Mouse (Mus musculus) brain, adult 10 weeks (tissue): ENCODE data around the gene Limd2. TPM values are rescaled to one million over a fixed set of nuclear protein-coding genes. Genes with fewer than 3 reads are reported as not detected.

ENCODE experiments used
- polyA plus RNA-seq: library from polyadenylated mRNA; stranded (reverse); fragments of 350-450 nt; fragmentation: Illumina TruSeq; extraction: RNeasy Lipid Tissue Mini Kit (QIAGEN cat#74804); gene quantifications from one replicate; pipeline ENCODE4 v1.2.3, GENCODE M21; 2015; ENCODE audit warnings: low read depth, low replicate concordance

Gene Limd2
- 78.9 TPM for polyA plus RNA-seq

DNA sequence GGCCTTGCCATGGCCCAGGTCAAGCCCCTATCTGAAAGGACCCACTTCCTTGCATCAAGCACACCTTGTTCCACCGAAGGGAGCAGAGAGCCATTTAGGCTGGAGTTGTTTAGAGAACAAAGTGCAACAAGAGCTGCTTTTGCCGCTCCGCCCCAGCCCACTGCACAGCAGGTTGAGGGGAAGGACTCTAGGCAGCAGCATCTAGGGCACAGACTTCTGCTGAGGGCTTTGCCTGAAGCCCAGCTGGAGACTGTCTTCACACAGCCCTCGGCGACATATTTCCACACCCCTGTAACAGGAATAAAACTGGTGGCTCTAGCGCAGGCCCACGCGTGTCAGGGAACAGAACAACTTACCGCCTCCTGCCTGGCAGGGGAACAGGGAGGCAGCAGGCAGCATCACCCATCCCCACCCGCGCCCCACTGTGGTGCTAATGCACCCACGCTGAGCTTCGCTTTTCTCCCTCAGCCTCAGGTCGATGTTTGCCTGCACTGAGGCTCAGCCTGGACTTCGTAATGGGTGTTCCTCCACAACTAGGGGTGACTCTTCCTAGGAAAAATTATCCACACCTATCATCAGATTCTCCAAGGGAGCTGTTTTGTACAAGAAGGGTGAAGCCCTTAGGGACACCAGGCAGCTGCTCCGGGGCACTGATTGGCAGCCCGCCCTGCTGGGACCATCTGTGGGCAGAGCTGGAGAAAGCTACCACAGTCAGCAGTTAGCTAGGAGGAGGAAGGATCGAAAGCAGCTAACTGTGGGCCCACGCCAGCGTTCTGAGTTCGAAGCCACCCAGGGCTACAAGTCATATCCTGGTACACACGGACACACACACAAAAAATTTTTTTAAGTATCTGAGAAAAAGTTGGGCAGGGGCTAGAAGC lies at the start of gene Limd2, which contains the start of gene Gm10840:
Gene Limd2, minus strand, starts transcription at position 20 of the 881 bp plus-strand sequence.
Gene Gm10840, plus strand, starts transcription at position 10 of the 881 bp plus-strand sequence.

DNA sequence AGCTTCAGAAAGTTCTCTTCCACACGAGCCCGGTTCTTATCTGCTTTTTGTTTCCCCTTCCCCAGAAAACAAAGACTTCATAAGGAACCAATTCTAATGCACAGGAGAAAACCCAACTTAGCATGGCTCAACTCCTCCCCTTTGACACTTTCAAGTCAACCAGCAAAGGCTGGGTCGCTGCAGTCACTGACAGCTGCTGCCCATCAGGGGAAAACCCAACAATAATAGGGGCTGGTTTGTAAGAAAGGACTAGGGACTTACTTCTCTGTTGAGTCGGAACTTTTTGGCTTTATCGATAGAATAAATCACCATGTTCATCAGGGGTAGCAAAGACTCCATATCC lies 41.4 kb upstream of the Limd2 start, which contains the start of gene Strada:
Gene Strada, minus strand, starts transcription at position 46 of the 343 bp plus-strand sequence.

Other genes starting within 250 kb of the Limd2 start
- gene Cyb561, start 207.5 kb downstream of the Limd2 start, polyA plus RNA-seq = 60.4 TPM
- gene Ace, start 192.9 kb downstream of the Limd2 start, polyA plus RNA-seq = 11.6 TPM
- gene Ace3, start 166.2 kb downstream of the Limd2 start, polyA plus RNA-seq = not detected
- 1.1 TPM for gene Kcnh6, start 152.7 kb downstream of the Limd2 start, polyA plus RNA-seq
- 80.7 TPM for gene Dcaf7, start 124.0 kb downstream of the Limd2 start, polyA plus RNA-seq
- 20.1 TPM for gene Taco1, start 94.8 kb downstream of the Limd2 start, polyA plus RNA-seq
- gene Map3k3, start 76.2 kb downstream of the Limd2 start, polyA plus RNA-seq = 21.4 TPM
- gene Gm10840, start within 50 bp of the Limd2 start, polyA plus RNA-seq = not detected
- 23.9 TPM for gene Strada, start 41.3 kb upstream of the Limd2 start, polyA plus RNA-seq
- 100 TPM for gene Ccdc47, start 55.5 kb upstream of the Limd2 start, polyA plus RNA-seq
- gene Ddx42, start 56.1 kb upstream of the Limd2 start, polyA plus RNA-seq = 46.6 TPM
- 22.7 TPM for gene Ftsj3, start 95.2 kb upstream of the Limd2 start, polyA plus RNA-seq
- 331 TPM for gene Psmc5, start 95.3 kb upstream of the Limd2 start, polyA plus RNA-seq
- gene Smarcd2, start 112.1 kb upstream of the Limd2 start, polyA plus RNA-seq = 13.9 TPM
- not detected for gene Tcam1, start 115.8 kb upstream of the Limd2 start, polyA plus RNA-seq
- not detected for gene Gh, start 141.0 kb upstream of the Limd2 start, polyA plus RNA-seq
- 0.54 TPM for gene Cd79b, start 153.9 kb upstream of the Limd2 start, polyA plus RNA-seq
- gene Scn4a, start 192.4 kb upstream of the Limd2 start, polyA plus RNA-seq = not detected
- gene Prr29, start 204.6 kb upstream of the Limd2 start, polyA plus RNA-seq = 0.76 TPM
- 5.8 TPM for gene Icam2, start 227.2 kb upstream of the Limd2 start, polyA plus RNA-seq